Mouse (Mus musculus): ENCODE measurements at regions not wholly inside any gene's neighbourhood (a gene's known extent, or its start where the extent isn't known, plus 50 kb on each side); places are given as distances from the start of the nearest gene placed in this dataset.

- no peak for ATAC-seq (ENCODE audit: low read depth)
- Histone ChIP-seq H3K27me3 (ENCODE audit: control insufficient read depth, insufficient read depth, low read depth, low read length) (no peaks in the 10 kb centered on the region), H3K36me3 (ENCODE audit: control insufficient read depth, insufficient read depth, low read length) (no peaks in the 10 kb centered on the region), H3K4me2 (ENCODE audit: low read depth, low read length) (no peak overlapping the region), H3K27ac (ENCODE audit: low read length) (no peak overlapping the region), H3K9me3 (ENCODE audit: control insufficient read depth, low read length) (no peaks in the 10 kb centered on the region), H3K4me3 (ENCODE audit: low read length) (no peak overlapping the region), H3K9ac (ENCODE audit: low read length) (no peak overlapping the region), H3K4me1 (replicated peaks; ENCODE audit: control insufficient read depth, insufficient read depth, low read length) (peaks cover 20% of the 10 kb centered on the region)
- 82% methylated on average over 3 of the region's 3 CpGs for WGBS
These were observed 59.3 kb upstream of the Neurl1b start for GRCm38 (mm10) chr17:26355301-26355700.

GRCm38 (mm10) chr17:26356906-26357305 lies 57.7 kb upstream of the Neurl1b start:
- Histone ChIP-seq H3K27ac (ENCODE audit: low read length) (peak overlapping the region; percentile 33; the same call in 1 of the 2 replicates), H3K4me3 (ENCODE audit: low read length) (no peak overlapping the region), H3K27me3 (ENCODE audit: control insufficient read depth, insufficient read depth, low read depth, low read length) (no peaks in the 10 kb centered on the region), H3K4me2 (ENCODE audit: low read depth, low read length) (no peak overlapping the region), H3K9me3 (ENCODE audit: control insufficient read depth, low read length) (no peaks in the 10 kb centered on the region), H3K9ac (ENCODE audit: low read length) (no peak overlapping the region), H3K36me3 (ENCODE audit: control insufficient read depth, insufficient read depth, low read length) (no peaks in the 10 kb centered on the region), H3K4me1 (replicated peaks; ENCODE audit: control insufficient read depth, insufficient read depth, low read length) (peaks cover 35% of the 10 kb centered on the region)
- 63% methylated on average over 5 of the region's 5 CpGs for WGBS
- no peak for ATAC-seq (ENCODE audit: low read depth)

- Histone ChIP-seq H3K27ac (ENCODE audit: low read length) (no peak overlapping the region; the same call in 1 of the 2 replicates), H3K4me2 (ENCODE audit: low read depth, low read length) (no peak overlapping the region), H3K9me3 (ENCODE audit: control insufficient read depth, low read length) (no peaks in the 10 kb centered on the region), H3K27me3 (ENCODE audit: control insufficient read depth, insufficient read depth, low read depth, low read length) (no peaks in the 10 kb centered on the region), H3K4me3 (ENCODE audit: low read length) (no peak overlapping the region), H3K36me3 (ENCODE audit: control insufficient read depth, insufficient read depth, low read length) (no peaks in the 10 kb centered on the region), H3K9ac (ENCODE audit: low read length) (no peak overlapping the region), H3K4me1 (replicated peaks; ENCODE audit: control insufficient read depth, insufficient read depth, low read length) (peaks cover 37% of the 10 kb centered on the region)
- WGBS: 32% methylated on average over 4 of the region's 4 CpGs
- peak; percentile 92 for ATAC-seq (ENCODE audit: low read depth)
These were observed 56.8 kb upstream of the Neurl1b start for GRCm38 (mm10) chr17:26357784-26358183.

- Histone ChIP-seq H3K27me3 (ENCODE audit: control insufficient read depth, insufficient read depth, low read depth, low read length) (no peaks in the 10 kb centered on the region), H3K36me3 (ENCODE audit: control insufficient read depth, insufficient read depth, low read length) (no peaks in the 10 kb centered on the region), H3K4me3 (ENCODE audit: low read length) (no peak overlapping the region), H3K4me1 (replicated peaks; ENCODE audit: control insufficient read depth, insufficient read depth, low read length) (peaks cover 57% of the 10 kb centered on the region), H3K9ac (ENCODE audit: low read length) (0 out of 2 replicates have a peak overlapping the region, but pooled peaks have one; percentile 34), H3K27ac (ENCODE audit: low read length) (0 out of 2 replicates have a peak overlapping the region, but pooled peaks have one; percentile 36), H3K4me2 (ENCODE audit: low read depth, low read length) (no peak overlapping the region), H3K9me3 (ENCODE audit: control insufficient read depth, low read length) (no peaks in the 10 kb centered on the region)
- ATAC-seq (ENCODE audit: low read depth): no peak
- WGBS: 39% methylated on average over 6 of the region's 6 CpGs
These were observed 53.9 kb upstream of the Neurl1b start for GRCm38 (mm10) chr17:26360711-26361110.

- no peak overlapping the region for H3K27ac ChIP-seq (ENCODE audit: low read length)
- ATAC-seq (ENCODE audit: low read depth): no peak
These were observed 53.2 kb upstream of the Neurl1b start for GRCm38 (mm10) chr17:26361420-26361819.

GRCm38 (mm10) chr17:26361992-26362391 lies 52.6 kb upstream of the Neurl1b start:
- no peak overlapping the region for H3K4me3 ChIP-seq (ENCODE audit: low read length)
- H3K9me3 ChIP-seq (ENCODE audit: control insufficient read depth, low read length): no peaks in the 10 kb centered on the region
- H3K27ac ChIP-seq (ENCODE audit: low read length): no peak overlapping the region
- 28% methylated on average over 3 of the region's 3 CpGs for WGBS
- no peak overlapping the region for H3K4me2 ChIP-seq (ENCODE audit: low read depth, low read length)
- no peaks in the 10 kb centered on the region for H3K36me3 ChIP-seq (ENCODE audit: control insufficient read depth, insufficient read depth, low read length)
- ATAC-seq (ENCODE audit: low read depth): no peak
- no peak overlapping the region for H3K9ac ChIP-seq (ENCODE audit: low read length)
- peaks cover 68% of the 10 kb centered on the region for H3K4me1 ChIP-seq (replicated peaks; ENCODE audit: control insufficient read depth, insufficient read depth, low read length)
- H3K27me3 ChIP-seq (ENCODE audit: control insufficient read depth, insufficient read depth, low read depth, low read length): no peaks in the 10 kb centered on the region

More at GRCm38 (mm10) chr17:26361420-26361819, 53.2 kb upstream of the Neurl1b start:
- no peak overlapping the region for H3K4me2 ChIP-seq (ENCODE audit: low read depth, low read length)
- no peak overlapping the region for H3K4me3 ChIP-seq (ENCODE audit: low read length)
- no peaks in the 10 kb centered on the region for H3K27me3 ChIP-seq (ENCODE audit: control insufficient read depth, insufficient read depth, low read depth, low read length)
- no peaks in the 10 kb centered on the region for H3K36me3 ChIP-seq (ENCODE audit: control insufficient read depth, insufficient read depth, low read length)
- 0 out of 2 replicates have a peak overlapping the region, but pooled peaks have one; percentile 34 for H3K9ac ChIP-seq (ENCODE audit: low read length)
- no peaks in the 10 kb centered on the region for H3K9me3 ChIP-seq (ENCODE audit: control insufficient read depth, low read length)
- peaks cover 65% of the 10 kb centered on the region for H3K4me1 ChIP-seq (replicated peaks; ENCODE audit: control insufficient read depth, insufficient read depth, low read length)
- WGBS: 44% methylated on average over 7 of the region's 7 CpGs

GRCm38 (mm10) chr17:26362586-26363361 lies 51.9 kb upstream of the Neurl1b start:
- Histone ChIP-seq H3K36me3 (ENCODE audit: control insufficient read depth, insufficient read depth, low read length) (no peaks in the 10 kb centered on the region), H3K27ac (ENCODE audit: low read length) (no peak overlapping the region), H3K4me3 (ENCODE audit: low read length) (no peak overlapping the region), H3K27me3 (ENCODE audit: control insufficient read depth, insufficient read depth, low read depth, low read length) (no peaks in the 10 kb centered on the region), H3K9ac (ENCODE audit: low read length) (no peak overlapping the region; the same call in 1 of the 2 replicates), H3K9me3 (ENCODE audit: control insufficient read depth, low read length) (no peaks in the 10 kb centered on the region), H3K4me2 (ENCODE audit: low read depth, low read length) (peak overlapping the region; percentile 8; the same call in 1 of the 2 replicates), H3K4me1 (replicated peaks; ENCODE audit: control insufficient read depth, insufficient read depth, low read length) (peaks cover 66% of the 10 kb centered on the region)
- 47% methylated on average over 12 of the region's 12 CpGs for WGBS
- no peak for ATAC-seq (ENCODE audit: low read depth)

- ATAC-seq (ENCODE audit: low read depth): no peak
- no peak overlapping the region for H3K9ac ChIP-seq (ENCODE audit: low read length)
- H3K27me3 ChIP-seq (ENCODE audit: control insufficient read depth, insufficient read depth, low read depth, low read length): no peaks in the 10 kb centered on the region
- H3K9me3 ChIP-seq (ENCODE audit: control insufficient read depth, low read length): no peaks in the 10 kb centered on the region
- H3K36me3 ChIP-seq (ENCODE audit: control insufficient read depth, insufficient read depth, low read length): no peaks in the 10 kb centered on the region
- no peak overlapping the region for H3K4me2 ChIP-seq (ENCODE audit: low read depth, low read length)
- H3K4me1 ChIP-seq (replicated peaks; ENCODE audit: control insufficient read depth, insufficient read depth, low read length): peaks cover 70% of the 10 kb centered on the region
- no peak overlapping the region for H3K4me3 ChIP-seq (ENCODE audit: low read length)
- 62% methylated on average over 5 of the region's 5 CpGs for WGBS
- H3K27ac ChIP-seq (ENCODE audit: low read length): no peak overlapping the region
These were observed 50.6 kb upstream of the Neurl1b start for GRCm38 (mm10) chr17:26363853-26364532.

Data from lung, embryonic 16.5 days (tissue).